Mouse (Mus musculus): ENCODE results near the gene Gm49325. TPM values are rescaled to one million over a fixed set of nuclear protein-coding genes. Genes with fewer than 3 reads are reported as not detected.

Gene Gm49325
- polyA plus RNA-seq, 1 experiment from 2014 or later, result not detected

- H3K27ac ChIP-seq (ENCODE audit: low read length), result no peak overlapping the region
- peaks cover 57% of the 10 kb centered on the region for H3K36me3 ChIP-seq (ENCODE audit: control insufficient read depth, insufficient read depth, low read length)
- no peak overlapping the region for H3K4me2 ChIP-seq (replicated peaks; ENCODE audit: low read depth, low read length)
- no peaks in the 10 kb centered on the region for H3K9me3 ChIP-seq (ENCODE audit: control insufficient read depth, low read depth, low read length)
- no peak overlapping the region for H3K9ac ChIP-seq (replicated peaks; ENCODE audit: low read depth, low read length)
- no peak for ATAC-seq (ENCODE audit: insufficient number of reproducible peaks, insufficient read depth, low FRiP score, low read depth)
- 69% methylated on average over 6 of the region's 6 CpGs for WGBS
- H3K27me3 ChIP-seq (ENCODE audit: control insufficient read depth, insufficient read depth, low read length), result no peaks in the 10 kb centered on the region
- H3K4me1 ChIP-seq (ENCODE audit: control insufficient read depth, insufficient read depth, low read length), result peaks cover 8% of the 10 kb centered on the region
- no peak overlapping the region for H3K4me3 ChIP-seq (ENCODE audit: low read depth, low read length)
Measured at GRCm38 (mm10) chr10:77591546-77591945, 14.5 kb upstream of the Gm49325 start.

- peaks cover 63% of the 10 kb centered on the region for H3K36me3 ChIP-seq (ENCODE audit: control insufficient read depth, insufficient read depth, low read length)
- no peak overlapping the region for H3K9ac ChIP-seq (replicated peaks; ENCODE audit: low read depth, low read length)
- 82% methylated on average over 2 of the region's 2 CpGs for WGBS
- ATAC-seq (ENCODE audit: insufficient number of reproducible peaks, insufficient read depth, low FRiP score, low read depth), result no peak
- no peaks in the 10 kb centered on the region; the same call in 1 of the 2 replicates for H3K4me1 ChIP-seq (ENCODE audit: control insufficient read depth, insufficient read depth, low read length)
- H3K27me3 ChIP-seq (ENCODE audit: control insufficient read depth, insufficient read depth, low read length), result no peaks in the 10 kb centered on the region
- no peak overlapping the region for H3K4me2 ChIP-seq (replicated peaks; ENCODE audit: low read depth, low read length)
- H3K4me3 ChIP-seq (ENCODE audit: low read depth, low read length), result no peak overlapping the region
- no peaks in the 10 kb centered on the region for H3K9me3 ChIP-seq (ENCODE audit: control insufficient read depth, low read depth, low read length)
- H3K27ac ChIP-seq (ENCODE audit: low read length), result no peak overlapping the region
Measured at GRCm38 (mm10) chr10:77596060-77596459, 9.9 kb upstream of the Gm49325 start.

GRCm38 (mm10) chr10:77603021-77603420, 3.0 kb upstream of the Gm49325 start:
- Histone ChIP-seq H3K27ac (ENCODE audit: low read length) (no peak overlapping the region), H3K9me3 (ENCODE audit: control insufficient read depth, low read depth, low read length) (no peaks in the 10 kb centered on the region), H3K27me3 (ENCODE audit: control insufficient read depth, insufficient read depth, low read length) (no peaks in the 10 kb centered on the region), H3K4me1 (ENCODE audit: control insufficient read depth, insufficient read depth, low read length) (peaks cover 12% of the 10 kb centered on the region), H3K4me2 (replicated peaks; ENCODE audit: low read depth, low read length) (no peak overlapping the region), H3K9ac (replicated peaks; ENCODE audit: low read depth, low read length) (no peak overlapping the region), H3K36me3 (ENCODE audit: control insufficient read depth, insufficient read depth, low read length) (peaks cover 5% of the 10 kb centered on the region), H3K4me3 (ENCODE audit: low read depth, low read length) (no peak overlapping the region)
- 68% methylated on average over 4 of the region's 4 CpGs for WGBS
- no peak for ATAC-seq (ENCODE audit: insufficient number of reproducible peaks, insufficient read depth, low FRiP score, low read depth)

GRCm38 (mm10) chr10:77604111-77604510, 1.9 kb upstream of the Gm49325 start:
- peaks cover 12% of the 10 kb centered on the region for H3K4me1 ChIP-seq (ENCODE audit: control insufficient read depth, insufficient read depth, low read length)
- no peak overlapping the region for H3K4me3 ChIP-seq (ENCODE audit: low read depth, low read length)
- H3K9me3 ChIP-seq (ENCODE audit: control insufficient read depth, low read depth, low read length), result no peaks in the 10 kb centered on the region
- no peak overlapping the region for H3K4me2 ChIP-seq (replicated peaks; ENCODE audit: low read depth, low read length)
- WGBS, result 93% methylated on average over 6 of the region's 6 CpGs
- H3K9ac ChIP-seq (replicated peaks; ENCODE audit: low read depth, low read length), result no peak overlapping the region
- no peak overlapping the region for H3K27ac ChIP-seq (ENCODE audit: low read length)
- H3K27me3 ChIP-seq (ENCODE audit: control insufficient read depth, insufficient read depth, low read length), result no peaks in the 10 kb centered on the region
- no peaks in the 10 kb centered on the region for H3K36me3 ChIP-seq (ENCODE audit: control insufficient read depth, insufficient read depth, low read length)
- ATAC-seq (ENCODE audit: insufficient number of reproducible peaks, insufficient read depth, low FRiP score, low read depth), result no peak

GRCm38 (mm10) chr10:77604958-77605357, 1.0 kb upstream of the Gm49325 start:
- Histone ChIP-seq H3K9me3 (ENCODE audit: control insufficient read depth, low read depth, low read length) (no peaks in the 10 kb centered on the region), H3K4me2 (replicated peaks; ENCODE audit: low read depth, low read length) (no peak overlapping the region), H3K4me3 (ENCODE audit: low read depth, low read length) (no peak overlapping the region), H3K9ac (replicated peaks; ENCODE audit: low read depth, low read length) (no peak overlapping the region), H3K36me3 (ENCODE audit: control insufficient read depth, insufficient read depth, low read length) (peaks cover 2% of the 10 kb centered on the region), H3K27ac (ENCODE audit: low read length) (peak overlapping the region; percentile 97; the same call in 1 of the 2 replicates), H3K27me3 (ENCODE audit: control insufficient read depth, insufficient read depth, low read length) (no peaks in the 10 kb centered on the region), H3K4me1 (ENCODE audit: control insufficient read depth, insufficient read depth, low read length) (peaks cover 12% of the 10 kb centered on the region)
- no peak for ATAC-seq (ENCODE audit: insufficient number of reproducible peaks, insufficient read depth, low FRiP score, low read depth)
- 66% methylated on average over 5 of the region's 5 CpGs for WGBS

- WGBS, result 22% methylated on average over 1 of the region's 1 CpGs
- H3K9ac ChIP-seq (replicated peaks; ENCODE audit: low read depth, low read length), result no peak overlapping the region
- ATAC-seq (ENCODE audit: insufficient number of reproducible peaks, insufficient read depth, low FRiP score, low read depth), result no peak
Measured at GRCm38 (mm10) chr10:77605368-77605767, 629 bp upstream of the Gm49325 start.

GRCm38 (mm10) chr10:77606855-77607254, 858 bp downstream of the Gm49325 start:
- Histone ChIP-seq H3K4me3 (ENCODE audit: low read depth, low read length) (peak overlapping the region; percentile 55), H3K9ac (replicated peaks; ENCODE audit: low read depth, low read length) (peak overlapping the region; percentile 55), H3K27me3 (ENCODE audit: control insufficient read depth, insufficient read depth, low read length) (no peaks in the 10 kb centered on the region), H3K9me3 (ENCODE audit: control insufficient read depth, low read depth, low read length) (no peaks in the 10 kb centered on the region), H3K36me3 (ENCODE audit: control insufficient read depth, insufficient read depth, low read length) (peaks cover 21% of the 10 kb centered on the region), H3K4me1 (ENCODE audit: control insufficient read depth, insufficient read depth, low read length) (peaks cover 12% of the 10 kb centered on the region), H3K4me2 (replicated peaks; ENCODE audit: low read depth, low read length) (peak overlapping the region; percentile 92), H3K27ac (ENCODE audit: low read length) (peak overlapping the region; percentile 97; the same call in 1 of the 2 replicates)
- peak; percentile 7; the same call in 1 of the 2 replicates for ATAC-seq (ENCODE audit: insufficient number of reproducible peaks, insufficient read depth, low FRiP score, low read depth)
- whole genome bisulfite sequencing, result 31% methylated on average over 7 of the region's 7 CpGs

More at GRCm38 (mm10) chr10:77605368-77605767, 629 bp upstream of the Gm49325 start:
- Histone ChIP-seq H3K27me3 (ENCODE audit: control insufficient read depth, insufficient read depth, low read length) (no peaks in the 10 kb centered on the region), H3K4me2 (replicated peaks; ENCODE audit: low read depth, low read length) (peak overlapping the region; percentile 92), H3K4me1 (ENCODE audit: control insufficient read depth, insufficient read depth, low read length) (peaks cover 12% of the 10 kb centered on the region), H3K27ac (ENCODE audit: low read length) (peak overlapping the region; percentile 97), H3K9me3 (ENCODE audit: control insufficient read depth, low read depth, low read length) (no peaks in the 10 kb centered on the region), H3K4me3 (ENCODE audit: low read depth, low read length) (peak overlapping the region; percentile 55), H3K36me3 (ENCODE audit: control insufficient read depth, insufficient read depth, low read length) (peaks cover 7% of the 10 kb centered on the region)

GRCm38 (mm10) chr10:77607441-77607840, 1.4 kb downstream of the Gm49325 start:
- Histone ChIP-seq H3K27me3 (ENCODE audit: control insufficient read depth, insufficient read depth, low read length) (no peaks in the 10 kb centered on the region), H3K9me3 (ENCODE audit: control insufficient read depth, low read depth, low read length) (no peaks in the 10 kb centered on the region), H3K27ac (ENCODE audit: low read length) (no peak overlapping the region), H3K4me3 (ENCODE audit: low read depth, low read length) (peak overlapping the region; percentile 55), H3K4me1 (ENCODE audit: control insufficient read depth, insufficient read depth, low read length) (peaks cover 12% of the 10 kb centered on the region), H3K4me2 (replicated peaks; ENCODE audit: low read depth, low read length) (peak overlapping the region; percentile 92), H3K36me3 (ENCODE audit: control insufficient read depth, insufficient read depth, low read length) (peaks cover 27% of the 10 kb centered on the region), H3K9ac (replicated peaks; ENCODE audit: low read depth, low read length) (peak overlapping the region; percentile 55; the same call in 1 of the 2 replicates)
- no peak for ATAC-seq (ENCODE audit: insufficient number of reproducible peaks, insufficient read depth, low FRiP score, low read depth)
- WGBS, result 66% methylated on average over 5 of the region's 5 CpGs

- WGBS, result 85% methylated on average over 8 of the region's 8 CpGs
- no peak overlapping the region for H3K27ac ChIP-seq (ENCODE audit: low read length)
- H3K4me1 ChIP-seq (ENCODE audit: control insufficient read depth, insufficient read depth, low read length), result peaks cover 12% of the 10 kb centered on the region
- no peak overlapping the region for H3K4me3 ChIP-seq (ENCODE audit: low read depth, low read length)
- H3K27me3 ChIP-seq (ENCODE audit: control insufficient read depth, insufficient read depth, low read length), result no peaks in the 10 kb centered on the region
- ATAC-seq (ENCODE audit: insufficient number of reproducible peaks, insufficient read depth, low FRiP score, low read depth), result no peak
- H3K36me3 ChIP-seq (ENCODE audit: control insufficient read depth, insufficient read depth, low read length), result peaks cover 37% of the 10 kb centered on the region
- no peaks in the 10 kb centered on the region for H3K9me3 ChIP-seq (ENCODE audit: control insufficient read depth, low read depth, low read length)
- H3K4me2 ChIP-seq (replicated peaks; ENCODE audit: low read depth, low read length), result no peak overlapping the region
- H3K9ac ChIP-seq (replicated peaks; ENCODE audit: low read depth, low read length), result no peak overlapping the region
Measured at GRCm38 (mm10) chr10:77608589-77608988, 2.6 kb downstream of the Gm49325 start.

All from stomach, embryonic 14.5 days (tissue).